Mouse (Mus musculus): ENCODE results near the gene Eif4e2. TPM values are rescaled to one million over a fixed set of nuclear protein-coding genes. Genes with fewer than 3 reads are reported as not detected.

Eif4e2 gene
- polyA plus RNA-seq, 1 experiment from 2014 or later, result 141 TPM

DNA sequence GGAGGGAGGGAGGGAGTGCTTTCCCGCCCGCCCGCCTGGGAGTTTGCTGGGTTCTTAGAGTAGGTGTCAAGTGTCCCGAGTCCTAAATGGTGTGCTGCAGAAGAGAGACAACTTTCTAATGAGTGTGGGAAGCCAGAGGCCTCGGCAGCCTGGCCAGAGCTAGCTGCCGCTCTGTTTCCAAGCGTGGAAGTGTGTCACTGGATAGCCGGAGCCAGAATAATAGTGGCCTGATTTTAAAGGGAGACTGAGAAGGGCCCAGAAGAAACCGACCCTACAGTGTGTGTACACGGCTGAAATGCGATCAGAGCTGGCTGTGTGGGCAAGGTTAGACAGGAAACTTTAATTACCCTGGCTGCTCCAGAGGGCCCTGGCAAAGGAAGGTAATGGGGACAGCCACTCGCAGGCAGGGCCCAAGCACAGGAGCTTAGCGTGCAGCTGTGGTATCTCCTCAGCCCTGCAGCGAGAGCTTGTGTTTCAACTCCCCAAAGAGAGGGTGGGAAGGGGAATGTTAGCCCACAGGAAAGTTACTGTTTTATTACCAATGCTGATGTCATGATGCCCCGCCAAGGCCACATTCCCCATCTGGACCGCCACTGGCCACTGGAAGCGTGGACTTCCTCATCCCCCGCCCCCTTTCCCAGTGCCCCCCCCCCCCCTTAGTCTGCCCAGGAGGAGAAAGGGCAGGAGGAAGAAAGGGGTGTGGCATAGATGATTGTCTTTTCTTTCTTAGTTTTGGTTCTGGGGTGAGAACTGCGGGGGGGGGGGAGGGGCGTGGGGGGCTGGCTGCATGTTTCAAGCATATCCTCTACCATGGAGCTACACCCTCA is 57.1 kb downstream of the Eif4e2 start:
- ATAC-seq (replicated peaks; ENCODE audit: low FRiP score) (peak; percentile 39; the same call in 1 of the 2 replicates), DNase-seq (ENCODE audit: low spot score) (peak; percentile 58)
- no peak overlapping the region for H3K4me2 ChIP-seq (ENCODE audit: low read depth, low read length, severe bottlenecking)
- H3K27me3 ChIP-seq (ENCODE audit: control insufficient read depth, insufficient read depth, low read length), result peaks cover 12% of the 10 kb centered on the region
- no peaks in the 10 kb centered on the region; the same call in 1 of the 2 replicates for H3K4me1 ChIP-seq (replicated peaks; ENCODE audit: control insufficient read depth, insufficient read depth, low read length)
- H3K4me3 ChIP-seq (ENCODE audit: low read depth, low read length), result no peak overlapping the region
- H3K27ac ChIP-seq (ENCODE audit: low read depth, low read length), result no peak overlapping the region
- no peaks in the 10 kb centered on the region for H3K36me3 ChIP-seq (ENCODE audit: control insufficient read depth, insufficient read depth, low read length)
- 5% methylated on average over 18 of the region's 20 CpGs for WGBS
- H3K9me3 ChIP-seq (ENCODE audit: control insufficient read depth, low read length), result no peaks in the 10 kb centered on the region
- no peak overlapping the region for H3K9ac ChIP-seq (ENCODE audit: low read length)

DNA sequence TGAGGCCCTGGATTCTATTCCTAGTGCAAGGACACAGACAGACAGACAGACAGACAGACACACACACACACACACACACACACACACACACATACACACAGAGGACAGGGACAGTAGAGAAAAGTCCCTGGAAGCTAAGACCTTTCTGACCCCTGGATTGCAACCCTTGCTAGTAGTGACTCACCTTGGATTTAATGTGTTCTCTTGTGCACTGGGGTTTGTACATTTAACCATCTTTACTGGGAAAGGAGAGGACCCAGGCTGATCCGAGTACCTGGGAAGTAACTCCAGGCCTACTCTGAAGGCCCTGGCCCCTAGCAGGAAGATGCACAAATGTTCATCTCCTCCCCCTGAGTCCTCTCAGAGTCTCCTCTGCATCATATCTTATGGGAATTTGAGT is 57.9 kb downstream of the Eif4e2 start:
- Histone ChIP-seq H3K36me3 (ENCODE audit: control insufficient read depth, insufficient read depth, low read length) (no peaks in the 10 kb centered on the region), H3K9ac (ENCODE audit: low read length) (no peak overlapping the region), H3K4me3 (ENCODE audit: low read depth, low read length) (no peak overlapping the region), H3K4me2 (ENCODE audit: low read depth, low read length, severe bottlenecking) (no peak overlapping the region), H3K4me1 (replicated peaks; ENCODE audit: control insufficient read depth, insufficient read depth, low read length) (no peaks in the 10 kb centered on the region; the same call in 1 of the 2 replicates), H3K27me3 (ENCODE audit: control insufficient read depth, insufficient read depth, low read length) (peaks cover 5% of the 10 kb centered on the region), H3K27ac (ENCODE audit: low read depth, low read length) (no peak overlapping the region), H3K9me3 (ENCODE audit: control insufficient read depth, low read length) (no peaks in the 10 kb centered on the region)
- DNase-seq (ENCODE audit: low spot score) (no peak), ATAC-seq (replicated peaks; ENCODE audit: low FRiP score) (no peak)
- WGBS, result 73% methylated on average over 1 of the region's 1 CpGs

DNA sequence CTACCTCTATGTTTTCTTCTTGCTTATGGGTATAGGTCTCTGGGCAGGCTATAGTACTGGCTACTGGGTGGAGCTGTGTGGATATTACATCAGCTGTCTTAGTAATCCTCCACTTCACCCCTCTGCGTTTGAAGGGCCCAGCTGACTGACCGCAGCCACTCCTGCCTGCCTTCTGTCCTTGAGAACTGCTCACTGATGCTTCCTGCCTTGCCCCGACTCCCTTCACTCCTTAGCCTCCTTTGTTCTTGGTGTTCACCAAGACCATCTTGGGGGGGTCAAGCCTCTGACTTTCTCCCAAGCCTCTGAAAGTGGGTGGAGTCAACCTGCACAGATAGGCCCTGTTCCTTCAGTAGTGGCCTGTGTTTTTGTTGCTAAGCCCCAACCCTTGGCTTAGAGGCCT is 58.7 kb downstream of the Eif4e2 start:
- H3K4me2 ChIP-seq (ENCODE audit: low read depth, low read length, severe bottlenecking), result no peak overlapping the region
- no peak overlapping the region for H3K4me3 ChIP-seq (ENCODE audit: low read depth, low read length)
- H3K36me3 ChIP-seq (ENCODE audit: control insufficient read depth, insufficient read depth, low read length), result no peaks in the 10 kb centered on the region
- H3K9ac ChIP-seq (ENCODE audit: low read length), result no peak overlapping the region
- DNase-seq (ENCODE audit: low spot score), result no peak
- ATAC-seq (replicated peaks; ENCODE audit: low FRiP score), result no peak
- no peaks in the 10 kb centered on the region; the same call in 1 of the 2 replicates for H3K4me1 ChIP-seq (replicated peaks; ENCODE audit: control insufficient read depth, insufficient read depth, low read length)
- WGBS, result 56% methylated on average over 3 of the region's 3 CpGs
- no peaks in the 10 kb centered on the region for H3K9me3 ChIP-seq (ENCODE audit: control insufficient read depth, low read length)
- H3K27ac ChIP-seq (ENCODE audit: low read depth, low read length), result no peak overlapping the region
- H3K27me3 ChIP-seq (ENCODE audit: control insufficient read depth, insufficient read depth, low read length), result peaks cover 3% of the 10 kb centered on the region; the same call in 1 of the 2 replicates

DNA sequence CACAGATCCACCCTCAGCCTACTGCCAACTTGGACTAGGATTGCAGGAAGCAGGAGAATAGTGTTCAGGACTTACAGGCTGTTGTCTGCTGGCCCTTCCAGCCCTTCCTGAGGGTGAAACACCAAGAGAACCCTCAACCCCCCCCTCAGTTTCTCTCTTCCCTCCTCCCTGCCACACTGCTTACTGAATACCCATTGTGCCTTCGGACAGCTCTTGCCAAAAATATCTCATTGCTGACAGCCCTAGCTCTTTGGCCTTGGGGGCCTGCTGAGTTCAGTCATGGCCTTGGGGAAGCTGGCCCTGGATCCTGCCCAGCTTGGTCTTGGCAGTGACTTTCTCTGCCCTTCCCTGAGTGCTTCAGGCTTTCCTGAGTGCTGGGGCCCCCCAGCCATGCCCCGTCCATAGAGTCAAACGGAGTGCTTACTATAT is 59.8 kb downstream of the Eif4e2 start:
- Histone ChIP-seq H3K27ac (ENCODE audit: low read depth, low read length) (no peak overlapping the region), H3K4me1 (replicated peaks; ENCODE audit: control insufficient read depth, insufficient read depth, low read length) (no peaks in the 10 kb centered on the region; the same call in 1 of the 2 replicates), H3K9ac (ENCODE audit: low read length) (no peak overlapping the region; the same call in 1 of the 2 replicates), H3K4me3 (ENCODE audit: low read depth, low read length) (no peak overlapping the region), H3K9me3 (ENCODE audit: control insufficient read depth, low read length) (no peaks in the 10 kb centered on the region), H3K27me3 (ENCODE audit: control insufficient read depth, insufficient read depth, low read length) (no peaks in the 10 kb centered on the region), H3K36me3 (ENCODE audit: control insufficient read depth, insufficient read depth, low read length) (no peaks in the 10 kb centered on the region), H3K4me2 (ENCODE audit: low read depth, low read length, severe bottlenecking) (no peak overlapping the region)
- 84% methylated on average over 3 of the region's 3 CpGs for WGBS
- ATAC-seq (replicated peaks; ENCODE audit: low FRiP score) (no peak), DNase-seq (ENCODE audit: low spot score) (no peak)

DNA sequence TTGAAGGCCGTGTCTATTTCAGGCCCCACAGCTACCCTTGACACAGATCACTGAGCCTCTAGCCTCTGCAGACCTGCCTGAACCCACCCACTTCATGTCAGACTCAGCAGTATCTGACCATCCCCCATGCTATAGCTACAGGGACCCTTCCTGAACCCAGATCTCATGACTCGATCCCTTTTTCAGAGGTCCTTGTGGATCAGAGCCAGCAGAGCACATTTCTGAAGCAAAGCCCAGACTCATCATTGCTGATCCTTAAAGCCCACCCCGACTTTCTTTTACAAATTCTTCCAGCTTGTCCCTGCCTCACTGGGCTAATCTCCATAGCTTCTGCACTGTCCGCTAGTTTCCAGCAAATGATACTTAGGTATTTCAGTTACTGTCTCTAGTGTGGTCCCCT is 60.4 kb downstream of the Eif4e2 start:
- Histone ChIP-seq H3K9me3 (ENCODE audit: control insufficient read depth, low read length) (no peaks in the 10 kb centered on the region), H3K4me3 (ENCODE audit: low read depth, low read length) (no peak overlapping the region), H3K36me3 (ENCODE audit: control insufficient read depth, insufficient read depth, low read length) (no peaks in the 10 kb centered on the region), H3K27me3 (ENCODE audit: control insufficient read depth, insufficient read depth, low read length) (no peaks in the 10 kb centered on the region), H3K9ac (ENCODE audit: low read length) (no peak overlapping the region; the same call in 1 of the 2 replicates), H3K27ac (ENCODE audit: low read depth, low read length) (no peak overlapping the region), H3K4me1 (replicated peaks; ENCODE audit: control insufficient read depth, insufficient read depth, low read length) (no peaks in the 10 kb centered on the region; the same call in 1 of the 2 replicates), H3K4me2 (ENCODE audit: low read depth, low read length, severe bottlenecking) (no peak overlapping the region)
- DNase-seq (ENCODE audit: low spot score) (no peak), ATAC-seq (replicated peaks; ENCODE audit: low FRiP score) (no peak)
- WGBS, result 77% methylated on average over 4 of the region's 4 CpGs

DNA sequence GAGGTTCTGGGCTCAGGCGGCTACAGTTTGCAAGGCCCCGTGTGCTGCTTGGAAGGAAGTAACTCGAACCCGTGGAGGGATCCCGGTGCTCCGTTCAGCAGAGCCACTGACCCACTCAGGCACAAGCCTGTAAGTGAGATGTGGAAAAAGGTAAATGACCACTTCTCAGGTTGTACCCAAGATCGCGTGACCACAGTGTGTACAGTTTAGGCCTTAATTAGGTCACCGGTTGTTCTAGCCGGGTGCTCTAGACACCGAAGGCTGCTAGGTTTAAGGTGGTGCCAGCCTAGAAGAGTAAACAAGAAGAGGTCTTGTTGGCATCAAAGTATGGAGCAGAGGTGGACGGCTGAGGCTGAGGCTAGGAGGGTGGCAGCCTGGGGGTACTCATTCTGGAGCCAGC is 61.4 kb downstream of the Eif4e2 start:
- Histone ChIP-seq H3K4me3 (ENCODE audit: low read depth, low read length) (no peak overlapping the region), H3K27me3 (ENCODE audit: control insufficient read depth, insufficient read depth, low read length) (no peaks in the 10 kb centered on the region), H3K4me1 (replicated peaks; ENCODE audit: control insufficient read depth, insufficient read depth, low read length) (no peaks in the 10 kb centered on the region; the same call in 1 of the 2 replicates), H3K4me2 (ENCODE audit: low read depth, low read length, severe bottlenecking) (no peak overlapping the region), H3K9ac (ENCODE audit: low read length) (no peak overlapping the region), H3K9me3 (ENCODE audit: control insufficient read depth, low read length) (no peaks in the 10 kb centered on the region), H3K27ac (ENCODE audit: low read depth, low read length) (no peak overlapping the region), H3K36me3 (ENCODE audit: control insufficient read depth, insufficient read depth, low read length) (no peaks in the 10 kb centered on the region)
- DNase-seq (ENCODE audit: low spot score), result no peak
- WGBS, result 85% methylated on average over 12 of the region's 12 CpGs
- no peak for ATAC-seq (replicated peaks; ENCODE audit: low FRiP score)

DNA sequence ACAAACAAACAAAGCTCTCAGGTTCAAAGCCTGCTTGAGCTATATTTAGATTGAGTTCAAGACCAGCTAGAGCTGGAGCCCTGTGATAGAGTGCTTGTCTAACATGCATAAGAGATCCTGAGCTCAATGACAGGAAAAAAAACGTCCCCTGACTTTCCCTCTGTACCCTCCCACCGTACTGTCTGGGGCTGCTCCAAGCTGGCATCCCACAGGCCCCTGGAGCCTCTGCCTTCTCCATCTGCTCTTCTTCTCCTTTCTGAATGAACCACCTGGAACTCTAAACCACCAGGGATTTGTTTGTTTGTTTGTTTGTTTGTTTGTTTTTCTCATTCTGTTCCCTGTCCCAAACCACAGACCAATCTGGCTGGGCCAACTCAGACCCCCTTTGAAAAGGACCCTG is 62.3 kb downstream of the Eif4e2 start:
- H3K9me3 ChIP-seq (ENCODE audit: control insufficient read depth, low read length), result no peaks in the 10 kb centered on the region
- 75% methylated on average over 2 of the region's 2 CpGs for WGBS
- no peaks in the 10 kb centered on the region for H3K27me3 ChIP-seq (ENCODE audit: control insufficient read depth, insufficient read depth, low read length)
- no peak for DNase-seq (ENCODE audit: low spot score)
- no peaks in the 10 kb centered on the region for H3K36me3 ChIP-seq (ENCODE audit: control insufficient read depth, insufficient read depth, low read length)
- no peak overlapping the region for H3K4me2 ChIP-seq (ENCODE audit: low read depth, low read length, severe bottlenecking)
- no peak for ATAC-seq (replicated peaks; ENCODE audit: low FRiP score)
- no peaks in the 10 kb centered on the region; the same call in 1 of the 2 replicates for H3K4me1 ChIP-seq (replicated peaks; ENCODE audit: control insufficient read depth, insufficient read depth, low read length)
- H3K27ac ChIP-seq (ENCODE audit: low read depth, low read length), result no peak overlapping the region
- H3K9ac ChIP-seq (ENCODE audit: low read length), result no peak overlapping the region
- no peak overlapping the region for H3K4me3 ChIP-seq (ENCODE audit: low read depth, low read length)

DNA sequence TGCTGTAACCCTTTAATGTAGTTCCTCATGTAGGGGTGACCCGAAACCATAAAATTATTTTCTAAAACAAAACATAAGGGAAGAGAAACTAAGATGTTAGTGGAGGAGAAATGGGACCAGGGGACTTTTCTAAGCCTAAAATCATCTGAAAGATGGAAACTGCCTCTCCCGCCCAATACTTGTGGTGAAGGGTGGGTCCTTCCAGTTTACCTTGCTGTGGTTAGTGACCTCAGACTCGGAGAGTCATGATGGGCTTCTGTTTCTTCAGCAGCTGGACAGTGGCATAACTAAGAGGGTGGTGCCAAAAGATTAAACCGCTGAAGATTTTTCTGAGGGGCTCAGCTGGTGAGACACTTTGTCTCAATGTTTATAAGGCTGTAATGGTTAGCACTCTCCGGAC is 66.6 kb downstream of the Eif4e2 start:
- Histone ChIP-seq H3K27ac (ENCODE audit: low read depth, low read length) (no peak overlapping the region), H3K4me3 (ENCODE audit: low read depth, low read length) (no peak overlapping the region), H3K9ac (ENCODE audit: low read length) (no peak overlapping the region), H3K36me3 (ENCODE audit: control insufficient read depth, insufficient read depth, low read length) (no peaks in the 10 kb centered on the region), H3K4me1 (replicated peaks; ENCODE audit: control insufficient read depth, insufficient read depth, low read length) (no peaks in the 10 kb centered on the region; the same call in 1 of the 2 replicates), H3K4me2 (ENCODE audit: low read depth, low read length, severe bottlenecking) (no peak overlapping the region), H3K9me3 (ENCODE audit: control insufficient read depth, low read length) (no peaks in the 10 kb centered on the region), H3K27me3 (ENCODE audit: control insufficient read depth, insufficient read depth, low read length) (no peaks in the 10 kb centered on the region)
- ATAC-seq (replicated peaks; ENCODE audit: low FRiP score) (no peak), DNase-seq (ENCODE audit: low spot score) (no peak)
- WGBS, result 80% methylated on average over 5 of the region's 5 CpGs
